Mouse (Mus musculus) G1E (cell line): ENCODE measurements at regions not wholly inside any gene's neighbourhood (a gene's known extent, or its start where the extent isn't known, plus 50 kb on each side); places are given as distances from the start of the nearest gene placed in this dataset.

Source experiments
- ATAC-seq: 2 replicates; pipeline ENCODE4 v1.8.0; 2016; ENCODE audit warnings: mild to moderate bottlenecking; ENCODE audit not compliant: insufficient number of reproducible peaks, poor library complexity, low FRiP score, severe bottlenecking; ENCODE audit errors: extremely low read depth
- DNase-seq: peaks from one replicate; pipeline ENCODE4 v3.0.0; 2012; ENCODE audit warnings: low spot score
- H3K27me3 ChIP-seq: 2 replicates; pipeline ENCODE4 v1.6.1; 2012; ENCODE audit warnings: mild to moderate bottlenecking, low read length, inconsistent platforms; ENCODE audit not compliant: insufficient read depth
- H3K36me3 ChIP-seq: replicated peaks from 2 replicates; pipeline ENCODE3; 2012; ENCODE audit warnings: mild to moderate bottlenecking, inconsistent platforms
- H3K4me1 ChIP-seq: 2 replicates; pipeline ENCODE4 v1.6.1; 2012; ENCODE audit warnings: low read depth, low read length, inconsistent platforms, mixed read lengths; ENCODE audit not compliant: insufficient read depth
- H3K4me3 ChIP-seq: 2 replicates; pipeline ENCODE4 v1.5.1; 2012; ENCODE audit warnings: low read depth, mild to moderate bottlenecking, inconsistent platforms, low read length, moderate library complexity, mixed read lengths
- H3K9me3 ChIP-seq: replicated peaks from 2 replicates; pipeline ENCODE4 v1.6.1; 2012; ENCODE audit warnings: inconsistent platforms
- CTCF ChIP-seq: IDR thresholded peaks from 2 replicates; pipeline ENCODE4 v1.5.1; 2012; ENCODE audit warnings: low read depth, low read length, inconsistent platforms, mixed read lengths
- GATA1 ChIP-seq: IDR thresholded peaks from 2 replicates; pipeline ENCODE4 v1.6.1; 2012; ENCODE audit warnings: borderline replicate concordance, low read length, inconsistent platforms, mixed read lengths
- GATA2 ChIP-seq: IDR thresholded peaks from 2 replicates; pipeline ENCODE4 v1.6.1; 2012; ENCODE audit warnings: low read depth, low read length, inconsistent platforms, borderline replicate concordance
- POLR2AphosphoS5 ChIP-seq: IDR thresholded peaks from 2 replicates; pipeline ENCODE4 v1.6.1; 2012; ENCODE audit warnings: low read depth, low read length, inconsistent platforms; ENCODE audit not compliant: insufficient replicate concordance
- TAL1 ChIP-seq: conservative IDR thresholded peaks from 2 replicates; pipeline ENCODE4 v1.6.1; 2012; ENCODE audit warnings: low read depth, low read length, inconsistent platforms, mixed read lengths

DNA sequence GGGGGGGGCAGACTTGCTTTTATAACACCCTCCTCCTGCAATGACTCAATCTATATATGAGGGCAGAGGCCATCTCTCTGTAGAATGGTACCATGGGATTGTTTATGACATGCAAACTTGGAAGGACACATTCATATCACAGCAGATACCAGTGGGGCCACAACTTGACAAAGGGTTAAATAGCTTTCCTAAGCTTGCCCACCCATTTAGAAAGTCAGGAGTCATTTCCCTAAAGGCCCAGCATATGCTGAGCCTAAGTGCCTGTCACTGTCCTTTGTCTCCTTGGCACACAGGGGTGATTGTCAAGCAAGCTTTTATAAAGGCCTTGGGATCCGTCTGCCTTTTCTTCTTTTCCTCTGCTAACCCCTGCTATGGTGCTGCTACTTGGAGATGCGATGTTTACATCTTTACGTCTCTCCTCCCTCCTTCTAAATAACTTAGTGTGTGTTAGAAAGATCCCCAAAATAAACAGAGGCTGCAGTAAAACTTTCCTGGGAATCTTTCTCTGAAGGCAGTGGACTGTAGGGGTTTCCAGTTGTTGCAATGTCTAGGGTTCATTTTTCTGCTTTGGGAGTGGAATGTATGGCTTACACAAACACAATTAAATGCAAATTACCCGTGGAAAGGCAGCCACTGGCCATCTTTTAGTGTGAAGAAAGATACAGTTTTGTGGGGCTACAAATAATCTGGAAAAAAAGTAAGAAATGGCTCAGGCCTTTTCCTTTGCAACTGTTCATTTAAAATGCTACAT is 161.5 kb upstream of the Bmper start:
- Histone ChIP-seq H3K9me3 (no peaks in the 10 kb centered on the region), H3K4me3 (no peak overlapping the region), H3K4me1 (no peaks in the 10 kb centered on the region), H3K27me3 (peaks cover 15% of the 10 kb centered on the region), H3K36me3 (no peaks in the 10 kb centered on the region)
- ATAC-seq, result no peak
- no peak for TF ChIP-seq GATA2
- TF ChIP-seq GATA1, result no peak
- TF ChIP-seq POLR2AphosphoS5, result no peak
- no peak for TF ChIP-seq TAL1
- TF ChIP-seq CTCF, result no peak
- DNase-seq, result no peak

- no peaks in the 10 kb centered on the region for H3K36me3 ChIP-seq
- ATAC-seq, result no peak
- peaks cover 12% of the 10 kb centered on the region for H3K27me3 ChIP-seq
- H3K4me3 ChIP-seq, result no peak overlapping the region
- H3K9me3 ChIP-seq, result no peaks in the 10 kb centered on the region
- no peaks in the 10 kb centered on the region for H3K4me1 ChIP-seq
- DNase-seq, result no peak
- TF ChIP-seq TAL1, result no peak
- TF ChIP-seq GATA2, result no peak
- no peak for TF ChIP-seq POLR2AphosphoS5
- TF ChIP-seq GATA1, result no peak
- TF ChIP-seq CTCF, result no peak
Observed at GRCm38 (mm10) chr9:23062057-23062655, 160.7 kb upstream of the Bmper start.

GRCm38 (mm10) chr9:23062656-23063444 is 160.0 kb upstream of the Bmper start:
- no peaks in the 10 kb centered on the region for H3K36me3 ChIP-seq
- no peak overlapping the region for H3K4me3 ChIP-seq
- H3K27me3 ChIP-seq, result peaks cover 12% of the 10 kb centered on the region
- TF ChIP-seq GATA2 (no peak), CTCF (no peak), TAL1 (no peak), GATA1 (no peak), POLR2AphosphoS5 (no peak)
- ATAC-seq (no peak), DNase-seq (no peak)
- H3K9me3 ChIP-seq, result no peaks in the 10 kb centered on the region
- H3K4me1 ChIP-seq, result no peaks in the 10 kb centered on the region

DNA sequence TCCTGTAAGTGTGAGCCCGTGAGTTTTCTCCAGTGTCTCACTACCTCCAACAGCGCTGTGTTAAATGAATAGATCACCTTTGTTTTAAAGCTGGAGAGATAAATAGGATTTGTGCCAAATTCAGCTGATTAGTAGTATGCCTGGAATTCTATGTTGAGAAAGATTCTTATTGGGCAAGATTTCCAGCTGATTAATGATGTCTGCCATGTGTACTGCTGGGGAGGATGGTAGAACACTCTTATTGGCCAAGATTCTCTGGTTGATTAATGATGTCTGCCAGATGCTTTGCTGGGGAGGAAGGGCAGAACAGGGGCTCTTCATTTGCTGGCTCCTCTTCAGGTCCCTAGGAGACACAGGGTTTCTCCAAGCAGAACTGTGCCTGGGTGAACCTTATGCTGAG is 158.9 kb upstream of the Bmper start:
- TF ChIP-seq CTCF (no peak), TAL1 (no peak), GATA2 (no peak), POLR2AphosphoS5 (no peak), GATA1 (no peak)
- peaks cover 8% of the 10 kb centered on the region for H3K27me3 ChIP-seq
- ATAC-seq, result no peak
- H3K36me3 ChIP-seq, result no peaks in the 10 kb centered on the region
- no peak for DNase-seq
- H3K4me3 ChIP-seq, result no peak overlapping the region
- H3K9me3 ChIP-seq, result no peaks in the 10 kb centered on the region
- no peaks in the 10 kb centered on the region for H3K4me1 ChIP-seq

DNA sequence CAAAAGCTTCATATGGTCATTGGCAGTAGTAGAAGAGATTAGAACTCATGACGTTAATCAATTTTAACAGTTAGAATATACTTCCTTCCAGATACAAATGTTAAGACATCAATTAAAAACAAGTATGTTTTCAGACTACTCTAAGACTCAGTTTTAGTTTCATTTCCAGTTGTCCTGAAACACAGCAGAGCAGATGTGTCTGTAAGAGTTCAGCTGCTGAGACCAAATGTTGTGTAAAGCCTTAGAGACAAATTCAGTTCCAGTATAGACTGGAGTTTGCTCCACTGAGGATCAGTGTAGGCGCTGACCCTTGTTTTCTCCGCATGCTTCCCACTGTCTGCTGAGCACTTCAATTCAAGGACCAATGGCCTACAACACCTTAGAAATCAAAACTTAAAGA is 158.1 kb upstream of the Bmper start:
- ATAC-seq, result no peak
- no peak for TF ChIP-seq CTCF
- no peak for TF ChIP-seq TAL1
- TF ChIP-seq GATA1, result no peak
- TF ChIP-seq POLR2AphosphoS5, result no peak
- no peak for TF ChIP-seq GATA2

DNA sequence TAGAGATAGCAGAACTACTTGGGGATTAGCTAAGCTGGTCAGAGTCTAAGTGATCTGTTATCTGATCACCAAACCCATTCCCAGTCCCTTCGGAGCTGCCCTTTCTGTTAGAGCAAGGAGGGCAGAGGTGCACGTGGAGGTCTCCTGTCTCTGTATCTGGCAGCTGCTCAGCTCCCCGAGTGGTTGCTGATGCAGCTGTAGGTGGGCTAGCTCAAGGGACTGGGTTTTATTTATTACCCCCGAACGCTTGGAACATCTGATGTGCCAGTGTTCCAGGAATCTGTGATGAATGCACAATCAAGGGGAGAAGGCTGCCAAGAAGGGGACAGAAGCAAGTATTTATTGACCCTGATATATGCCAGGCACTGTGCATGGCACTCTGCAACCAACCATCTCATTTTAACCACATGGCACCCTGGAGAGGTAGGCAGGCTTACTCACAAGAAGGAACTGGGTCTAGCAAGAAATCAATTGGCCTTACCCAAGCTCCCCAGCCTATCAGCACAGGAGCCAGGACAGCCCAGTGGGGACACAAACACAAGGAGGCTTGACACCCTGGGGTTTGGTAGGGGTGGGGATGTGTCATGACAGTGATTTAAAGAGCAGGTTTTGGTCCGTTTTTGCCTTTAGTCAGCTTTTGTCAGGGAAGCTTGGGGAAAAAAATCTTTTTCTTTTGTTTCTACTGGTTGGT is 154.6 kb upstream of the Bmper start:
- no peaks in the 10 kb centered on the region for H3K9me3 ChIP-seq
- no peaks in the 10 kb centered on the region for H3K36me3 ChIP-seq
- TF ChIP-seq POLR2AphosphoS5 (no peak), GATA1 (no peak)
- H3K4me1 ChIP-seq, result no peaks in the 10 kb centered on the region
- ATAC-seq (no peak), DNase-seq (no peak)
- no peak overlapping the region for H3K4me3 ChIP-seq
- peaks cover 8% of the 10 kb centered on the region for H3K27me3 ChIP-seq

More for the DNA sequence above, 158.1 kb upstream of the Bmper start:
- Histone ChIP-seq H3K9me3 (no peaks in the 10 kb centered on the region), H3K27me3 (peaks cover 8% of the 10 kb centered on the region), H3K4me3 (no peak overlapping the region), H3K36me3 (no peaks in the 10 kb centered on the region), H3K4me1 (no peaks in the 10 kb centered on the region)
- no peak for DNase-seq
